Mouse (Mus musculus) ZHBTc4 (cell line): ENCODE data around the gene Eif2b4.
A peak's percentile ranks its signal among the peaks of the same experiment; 100 is the strongest.
"Not testable (repeated sequence)": the region's sequence is repeated elsewhere in the genome, so short reads cannot be mapped to it uniquely, and the experiment has no call there.

ENCODE experiments used
- DNase-seq: peaks from one replicate; pipeline ENCODE4 v3.0.0-alpha.2; 2011; ENCODE audit warnings: low read depth, low spot score

Gene Eif2b4

DNA sequence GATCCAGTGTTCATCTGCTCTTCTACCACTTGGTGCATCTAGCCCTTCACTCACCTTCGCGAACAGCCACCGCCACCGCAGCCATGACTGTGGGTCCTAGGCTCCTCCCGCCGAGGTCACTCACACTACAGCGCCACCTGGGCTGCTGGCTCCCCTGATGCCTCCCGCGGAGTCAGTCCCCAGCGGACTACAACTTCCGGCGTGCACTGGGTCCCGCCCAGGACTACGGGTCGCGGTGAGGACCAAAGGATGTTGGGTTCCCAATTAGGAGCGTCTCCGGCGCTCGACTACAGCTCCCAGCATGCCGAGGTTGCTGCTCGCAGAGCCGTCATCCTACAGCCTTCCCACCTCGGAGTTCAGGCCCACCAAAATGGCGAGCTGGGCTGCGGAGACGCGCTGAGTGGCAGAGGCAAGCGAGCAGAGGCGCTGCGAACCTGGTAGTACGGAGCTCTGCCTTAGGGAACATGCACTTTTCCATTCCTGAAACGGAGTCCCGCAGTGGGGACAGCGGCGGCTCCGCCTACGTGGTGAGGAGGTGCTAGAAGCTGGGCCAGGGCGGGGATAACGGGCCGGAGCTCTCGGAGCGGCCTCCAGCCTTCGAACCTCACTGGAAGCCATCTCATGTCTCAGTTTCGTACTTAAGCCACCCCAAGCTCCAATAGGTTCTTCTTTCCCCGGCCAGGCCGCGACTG, at the start of gene Eif2b4, which contains the start of gene Snx17:
Gene Eif2b4 (minus strand): TSS at position 492 of the 692 bp plus-strand sequence.
Gene Snx17 (plus strand): TSS at position 289 of the 692 bp plus-strand sequence.
- peak; percentile 99 for DNase-seq

DNA sequence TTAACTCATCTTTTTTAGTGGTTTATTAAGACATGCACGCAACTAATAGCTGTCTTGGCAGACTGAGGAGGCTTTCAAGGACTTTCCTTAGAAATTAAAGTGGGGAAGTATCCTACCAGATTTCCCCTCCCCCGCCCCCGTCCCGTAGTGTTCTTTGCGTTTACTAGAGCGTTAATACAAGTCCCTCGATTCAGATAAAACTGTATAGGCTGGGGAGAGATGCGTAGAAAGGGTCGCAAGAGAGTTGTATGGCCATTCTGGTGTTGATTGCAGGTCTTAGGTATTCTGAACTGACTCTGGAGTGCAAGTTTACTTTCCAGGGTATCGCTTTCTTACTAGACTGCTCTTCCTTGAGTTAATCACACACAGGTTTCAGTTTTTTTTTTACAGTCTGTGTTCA, 49.0 kb upstream of the Eif2b4 start:
- DNase-seq, result no peak

DNA sequence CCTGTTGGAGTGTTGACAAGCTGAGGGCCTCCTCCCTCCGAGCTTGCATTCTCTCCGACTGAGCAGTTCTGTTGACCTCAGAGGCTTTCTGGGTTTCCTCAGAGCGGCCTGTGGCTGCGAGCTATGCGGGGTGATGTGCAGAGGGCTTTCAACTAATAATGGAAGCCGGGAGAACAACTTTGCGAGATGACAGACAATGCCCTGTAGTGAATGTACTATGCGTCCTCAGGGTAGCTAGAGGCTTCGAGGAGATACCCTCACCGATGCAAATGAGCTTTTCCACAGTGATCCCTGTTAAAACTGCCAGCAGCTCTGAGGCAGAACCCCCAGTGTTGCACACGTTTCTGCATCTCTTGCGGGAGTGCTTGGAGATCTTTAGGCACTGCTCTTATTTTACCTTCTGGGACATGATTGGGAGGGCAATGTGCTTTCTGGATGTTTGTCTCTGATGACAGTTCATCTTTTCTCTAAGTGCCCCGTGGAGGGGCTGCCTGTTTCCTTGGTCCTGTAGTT, 48.3 kb upstream of the Eif2b4 start:
- DNase-seq, result no peak

DNA sequence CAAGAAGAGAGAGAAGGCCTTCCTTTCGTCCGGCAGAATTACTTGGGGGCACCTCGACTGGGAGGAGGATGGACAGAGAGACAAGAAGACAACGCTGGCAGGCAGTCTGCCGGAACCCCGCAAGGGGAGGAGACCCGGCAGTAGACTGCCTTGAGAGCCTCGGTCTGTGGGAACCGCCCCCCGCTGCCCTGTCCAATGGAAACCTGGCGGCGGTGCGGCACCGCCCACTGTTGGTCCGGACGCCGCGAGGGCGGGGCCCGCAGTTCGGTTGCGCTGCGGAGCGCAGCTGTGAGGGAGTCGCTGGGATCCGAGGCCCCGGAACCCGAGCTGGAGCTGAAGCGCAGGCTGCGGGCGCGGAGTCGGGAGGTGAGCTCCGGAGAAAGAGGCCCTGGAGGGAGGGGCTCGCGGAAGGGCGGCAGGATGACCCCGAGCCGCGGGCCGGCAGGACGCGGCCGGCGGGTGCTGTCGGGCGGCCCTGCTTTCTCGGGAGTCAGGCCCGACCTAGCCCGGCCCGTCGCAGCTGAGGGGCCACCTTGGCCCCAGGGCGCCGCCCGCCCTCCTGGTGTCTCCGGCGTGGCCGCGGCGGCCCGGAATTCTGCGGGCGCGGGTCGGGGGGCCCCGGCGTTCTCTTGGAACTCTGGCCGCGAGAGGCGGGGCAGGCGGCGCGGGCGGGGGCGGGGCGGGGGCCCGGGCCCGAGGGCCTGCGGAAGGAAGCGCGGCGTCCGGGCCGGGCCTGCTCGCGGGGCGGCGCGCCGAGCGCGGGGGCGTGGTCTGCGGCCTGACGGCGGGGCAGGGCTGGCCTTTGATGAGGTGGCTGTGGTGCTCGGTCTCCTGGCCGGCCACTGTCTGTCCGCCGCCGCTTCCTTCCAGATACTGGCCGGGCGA, 47.6 kb upstream of the Eif2b4 start, which contains the start of the genes Nrbp1 and Gm9970:
Gene Nrbp1 (plus strand): TSS at position 228 of the 885 bp plus-strand sequence.
Gene Gm9970 (minus strand): TSS at position 596 of the 885 bp plus-strand sequence.
- peak; percentile 99 for DNase-seq

DNA sequence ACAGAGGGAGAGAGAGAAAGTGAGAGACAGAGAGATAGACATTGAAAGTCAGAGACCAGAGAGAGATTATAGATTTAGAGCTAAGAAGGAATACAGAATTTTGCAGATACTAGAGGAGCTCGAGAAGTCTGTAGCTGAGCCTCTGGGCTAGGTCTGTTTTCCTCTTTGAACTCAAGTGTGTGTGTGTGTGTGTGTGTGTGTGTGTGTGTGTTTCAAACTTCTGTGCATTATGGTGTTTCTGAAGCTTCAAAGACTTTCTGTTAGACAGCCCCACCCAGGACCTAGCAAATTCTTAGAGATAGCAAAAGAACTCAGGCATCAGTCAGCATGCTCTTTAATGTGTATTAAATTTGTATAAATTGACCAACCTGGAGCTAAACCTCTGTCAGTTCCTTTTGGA, 33.4 kb upstream of the Eif2b4 start:
- DNase-seq, result no peak

DNA sequence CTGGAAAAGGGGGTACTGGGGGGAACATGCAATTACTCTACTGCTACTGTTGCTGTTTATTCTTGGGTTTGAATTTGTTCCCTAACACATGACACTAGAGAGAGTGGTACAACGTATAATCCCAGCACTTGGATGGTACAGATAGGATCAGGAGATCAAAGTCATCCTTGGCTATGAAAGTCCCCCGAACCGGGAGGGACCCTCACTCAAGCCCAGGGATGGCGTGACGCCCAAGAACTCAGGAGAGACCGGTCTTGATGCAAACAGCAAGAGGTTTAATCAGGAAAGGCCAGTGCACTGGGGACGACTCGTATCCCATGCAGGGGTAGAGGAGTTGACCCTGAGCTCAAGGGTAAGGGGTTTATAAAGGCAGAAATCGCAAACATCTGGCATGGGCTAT, 29.5 kb upstream of the Eif2b4 start:
- no peak for DNase-seq

DNA sequence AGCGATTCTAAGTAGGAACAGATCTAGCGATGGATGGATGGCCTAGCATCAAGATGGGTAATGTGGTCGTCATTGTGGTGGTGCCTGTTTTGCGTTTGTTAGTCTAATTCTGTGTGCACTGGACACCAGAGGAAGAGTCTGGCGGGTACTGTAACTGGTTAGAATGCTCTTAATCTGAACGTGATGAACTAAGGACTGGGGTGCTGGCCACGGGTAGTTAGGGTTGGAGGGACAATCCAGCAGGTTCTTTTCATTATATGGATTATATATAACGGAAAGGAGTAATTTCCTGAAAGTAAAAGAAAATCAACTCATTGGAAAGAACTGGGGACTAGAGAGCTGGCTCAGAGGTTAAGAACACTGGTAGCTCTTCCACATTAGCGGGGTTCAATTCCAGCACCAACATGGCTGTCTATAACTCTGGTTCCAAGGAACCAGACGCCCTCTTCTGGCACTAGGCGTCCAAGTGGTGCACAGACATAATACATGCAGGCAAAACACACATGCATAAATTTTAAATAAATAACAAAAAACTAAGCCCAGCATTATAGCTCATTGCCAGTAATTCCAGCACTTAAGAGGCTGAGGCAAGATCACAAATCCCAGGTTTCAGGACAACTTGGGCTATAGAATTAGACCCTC, 28.2 kb upstream of the Eif2b4 start:
- peak; percentile 78 for DNase-seq

DNA sequence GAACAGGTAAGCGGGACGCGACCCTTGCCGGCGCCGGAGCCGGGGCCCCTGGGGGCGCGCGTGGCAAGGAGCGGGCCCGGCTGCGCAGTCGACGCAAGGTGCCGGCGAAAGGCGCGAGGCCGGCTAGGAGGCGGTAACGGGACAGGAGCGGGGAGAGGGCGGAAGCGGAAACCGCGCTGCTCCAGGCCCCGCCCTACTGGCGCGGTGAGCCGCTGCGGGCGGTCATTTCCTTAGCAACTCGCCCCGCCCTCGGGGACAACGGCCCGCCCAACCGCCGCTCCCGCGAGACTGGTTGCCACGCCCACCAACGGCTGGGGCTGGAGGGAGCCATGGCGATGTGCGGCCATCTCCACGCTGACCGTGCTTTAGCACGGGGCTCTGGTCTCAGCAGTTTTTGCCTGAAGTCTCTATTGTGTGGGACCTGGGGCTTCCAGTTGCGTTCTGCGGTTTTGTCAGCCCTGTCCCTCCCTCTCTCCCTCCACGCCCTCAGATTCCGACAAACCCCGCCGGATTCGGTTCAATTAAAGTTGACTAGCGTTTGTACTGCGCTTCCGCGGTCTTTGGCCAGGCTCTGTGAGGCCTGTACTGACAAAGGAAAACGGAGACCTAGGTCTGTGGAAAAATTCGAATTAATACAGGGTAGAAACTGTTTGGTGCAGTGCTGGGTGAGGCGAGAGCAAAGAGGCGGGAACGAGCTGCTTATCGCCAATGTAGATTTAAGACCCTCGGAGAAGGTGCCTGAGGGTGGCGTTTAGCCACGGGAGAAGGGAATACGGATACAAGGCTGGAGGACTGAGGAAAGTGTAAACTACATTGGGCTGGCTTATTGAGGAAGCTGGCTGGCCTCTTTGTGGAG, 27.4 kb upstream of the Eif2b4 start, which contains the start of gene Ppm1g:
Gene Ppm1g (minus strand): TSS at position 240 of the 856 bp plus-strand sequence.
- peak; percentile 98 for DNase-seq

DNA sequence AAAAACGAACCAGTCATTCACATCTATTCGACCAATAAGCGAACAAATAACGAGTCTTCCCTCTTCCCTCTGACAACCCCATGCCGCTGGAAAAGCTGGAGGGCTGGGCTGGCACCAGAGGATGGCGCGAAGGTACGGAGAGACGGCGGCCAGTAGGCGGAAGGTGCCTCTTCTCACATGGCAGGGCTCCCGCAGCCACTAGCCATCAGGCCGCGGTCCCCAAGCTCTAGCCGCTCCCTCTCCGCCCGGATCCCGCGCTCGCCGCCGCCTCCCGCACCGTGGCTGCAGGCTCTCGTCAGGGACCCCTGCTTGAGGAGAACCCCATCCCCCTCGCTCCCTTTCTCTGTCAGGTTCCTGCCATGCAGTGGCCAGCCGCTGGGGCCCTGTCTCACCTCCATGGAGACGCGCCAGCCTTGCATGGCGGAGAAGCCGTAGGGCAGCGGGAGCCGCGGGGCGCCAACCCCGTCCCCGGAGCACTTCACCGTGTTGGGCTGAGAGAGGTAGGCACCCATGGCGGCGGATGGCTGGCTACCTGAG, 26.7 kb upstream of the Eif2b4 start:
- peak; percentile 82 for DNase-seq

DNA sequence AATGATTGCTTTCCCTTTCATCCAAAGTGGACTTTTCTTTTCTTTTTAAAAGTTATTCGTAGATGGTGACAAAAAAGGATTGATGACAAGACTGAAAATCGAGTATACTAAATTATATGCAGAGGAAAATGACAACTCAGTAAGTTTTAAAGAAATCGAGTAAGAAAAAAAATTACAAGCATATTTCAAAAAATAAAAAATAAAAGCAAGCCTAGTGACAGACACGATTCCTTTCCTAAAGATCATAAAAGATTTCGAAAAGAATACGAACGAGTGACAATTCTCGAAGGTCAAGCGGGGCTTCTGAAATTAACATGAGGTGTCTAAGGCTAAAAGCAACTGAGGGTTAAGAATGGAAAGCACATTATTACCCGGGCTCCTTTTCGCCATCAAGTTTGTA, 26.2 kb upstream of the Eif2b4 start:
- no peak for DNase-seq

DNA sequence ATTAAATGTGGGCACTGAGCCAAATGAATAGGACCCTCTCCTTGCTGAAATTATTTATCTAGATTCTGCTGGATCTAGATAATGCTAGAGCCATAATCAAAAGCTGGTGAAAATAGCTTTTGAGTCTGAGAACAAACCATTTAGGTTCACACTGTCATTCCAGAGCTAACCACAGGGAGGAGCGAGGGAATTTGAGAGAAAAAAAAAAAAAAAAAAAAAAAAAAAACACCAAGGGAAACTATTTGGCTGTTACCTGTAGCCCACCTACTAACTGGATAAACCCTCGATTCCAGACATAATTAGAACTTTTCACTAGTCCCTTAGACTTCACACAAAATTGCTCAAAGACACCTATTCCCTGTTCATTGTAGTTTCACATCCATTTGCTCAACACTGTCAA, 25.8 kb upstream of the Eif2b4 start:
- DNase-seq, result peak; percentile 67

DNA sequence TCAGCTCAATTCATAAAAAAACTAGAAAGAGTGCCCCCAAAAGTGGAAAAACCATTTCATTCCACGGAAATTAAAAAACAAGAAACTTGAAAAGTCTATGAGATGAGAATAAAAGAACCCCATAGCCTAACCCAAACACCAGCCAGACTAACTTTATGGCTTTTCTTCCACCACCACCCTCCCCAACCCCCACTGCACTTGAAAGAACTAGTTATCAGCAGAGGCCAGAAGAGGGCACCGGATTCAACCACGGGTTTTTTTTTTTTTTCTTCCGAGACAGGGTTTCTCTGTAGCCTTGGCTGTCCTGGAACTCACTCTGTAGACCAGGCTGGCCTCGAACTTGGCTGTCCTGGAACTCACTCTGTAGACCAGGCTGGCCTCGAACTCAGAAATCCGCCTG, 25.1 kb upstream of the Eif2b4 start:
- peak; percentile 40 for DNase-seq

DNA sequence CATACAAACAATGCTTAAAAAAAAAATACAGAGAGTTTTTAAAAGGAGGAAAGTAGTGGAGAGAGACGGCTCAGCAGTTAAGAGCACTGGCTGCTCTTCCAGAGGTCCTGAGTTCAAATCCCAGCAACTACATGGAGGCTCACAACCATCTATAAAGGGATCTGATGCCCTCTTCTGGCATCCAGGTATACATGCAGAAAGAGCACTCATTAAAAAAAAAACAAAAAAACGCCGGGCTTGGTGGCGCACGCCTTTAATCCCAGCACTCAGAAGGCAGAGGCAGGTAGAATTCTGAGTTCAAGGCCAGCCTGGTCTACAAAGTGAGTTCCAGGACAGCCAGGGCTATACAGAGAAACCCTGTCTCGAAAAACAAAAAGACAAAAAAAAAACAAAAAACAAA, 23.3 kb upstream of the Eif2b4 start:
- DNase-seq, result not testable (repeated sequence)

DNA sequence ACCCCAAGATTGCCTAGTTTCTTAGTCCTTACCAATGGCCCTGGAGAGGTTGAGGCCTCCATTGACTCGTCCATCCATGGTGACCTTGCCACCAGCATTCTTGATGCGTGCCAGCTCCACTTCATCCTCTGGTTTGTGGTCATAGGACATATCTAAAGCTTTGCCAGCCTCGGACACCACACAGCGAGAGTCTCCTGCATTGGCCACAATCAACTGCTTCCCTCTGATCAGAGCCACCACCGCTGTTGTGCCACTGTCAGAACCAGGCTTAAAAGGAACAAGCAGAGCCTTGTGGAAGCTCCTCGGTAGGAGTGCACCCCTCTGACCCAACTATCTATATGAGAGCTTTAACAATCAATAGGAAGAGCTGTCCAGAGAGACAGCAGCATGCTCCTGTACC, 11.2 kb upstream of the Eif2b4 start:
- no peak for DNase-seq

DNA sequence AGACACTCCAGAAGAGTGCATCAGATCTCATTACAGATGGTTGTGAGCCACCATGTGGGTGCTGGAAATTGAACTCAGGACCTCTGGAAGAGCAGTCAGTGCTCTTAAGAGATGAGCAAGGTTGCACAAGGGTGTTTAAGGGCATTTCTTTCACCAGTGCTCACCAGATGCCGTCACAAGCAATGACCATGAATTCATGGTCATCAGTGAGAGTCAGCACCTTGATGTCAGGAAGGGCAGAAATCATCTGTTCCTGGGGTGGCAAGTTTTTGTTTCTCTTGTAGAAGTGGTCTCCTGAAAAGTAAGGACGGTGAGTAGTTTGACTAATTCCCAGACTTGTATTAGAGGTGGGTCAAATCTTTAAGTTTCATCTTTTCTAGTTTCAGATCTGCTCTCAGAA, 10.6 kb upstream of the Eif2b4 start:
- no peak for DNase-seq

DNA sequence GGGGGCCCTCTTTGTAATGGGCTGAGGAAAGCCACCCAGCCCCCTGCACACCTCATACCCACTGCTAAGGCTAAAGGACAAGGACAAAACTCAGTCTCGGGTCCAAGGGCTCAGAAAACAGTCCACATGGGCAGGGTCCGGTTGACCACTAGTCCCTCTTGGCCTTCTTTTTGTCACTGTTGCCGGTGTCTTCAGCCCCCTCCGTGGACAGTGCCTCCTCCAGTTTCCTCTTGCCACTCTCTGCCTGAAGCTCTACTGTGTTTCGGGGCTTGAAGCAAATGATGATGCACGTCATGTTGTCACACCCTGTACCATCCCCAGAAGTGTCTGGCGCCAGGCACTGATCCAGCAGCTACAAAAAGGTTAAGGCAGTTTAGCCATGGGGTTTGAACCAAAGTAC, 9.7 kb upstream of the Eif2b4 start:
- no peak for DNase-seq

DNA sequence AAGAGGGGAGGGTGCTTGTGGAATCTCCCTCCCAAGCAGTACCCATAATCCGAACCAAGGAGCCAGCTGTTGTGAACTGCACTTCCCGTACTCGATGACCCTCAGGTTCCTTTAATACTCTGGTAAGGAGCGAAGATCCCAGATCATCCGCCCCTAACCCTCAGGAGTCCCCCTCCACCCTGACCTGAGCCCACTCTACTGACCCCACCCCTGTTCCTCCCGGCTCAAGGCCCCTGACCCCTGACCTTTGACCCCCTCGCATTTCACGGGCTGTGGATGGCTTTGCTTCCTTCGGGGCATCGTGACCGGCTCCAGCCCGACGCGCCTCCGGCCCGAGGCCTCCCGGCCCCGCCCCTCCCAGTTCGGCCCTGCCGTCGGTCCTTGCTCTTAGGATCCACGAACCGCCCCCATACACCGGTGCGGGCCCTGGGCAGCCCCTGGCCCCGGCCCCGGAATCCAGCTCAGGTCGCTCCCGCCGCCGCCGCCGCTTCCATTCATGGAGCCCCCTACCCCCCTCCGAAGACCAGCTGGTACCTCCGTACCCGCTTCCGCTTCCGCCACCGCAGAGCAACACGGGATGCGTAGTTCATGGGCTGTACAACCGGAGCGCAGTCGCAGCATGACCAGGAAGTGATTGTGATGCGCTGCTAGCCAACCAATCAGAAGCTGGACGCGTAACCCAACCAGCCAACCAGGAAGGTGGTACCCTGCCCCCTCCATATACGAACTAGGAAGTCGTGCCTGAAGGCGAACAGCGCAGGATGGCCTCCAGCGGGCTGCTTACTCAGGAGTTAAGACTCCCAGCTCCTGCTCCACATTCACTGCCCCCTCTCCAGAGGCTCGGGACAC, 8.7 kb upstream of the Eif2b4 start, which contains the start of gene Zfp513:
Gene Zfp513 (minus strand): TSS at position 562 of the 849 bp plus-strand sequence.
- DNase-seq, result peak; percentile 99

DNA sequence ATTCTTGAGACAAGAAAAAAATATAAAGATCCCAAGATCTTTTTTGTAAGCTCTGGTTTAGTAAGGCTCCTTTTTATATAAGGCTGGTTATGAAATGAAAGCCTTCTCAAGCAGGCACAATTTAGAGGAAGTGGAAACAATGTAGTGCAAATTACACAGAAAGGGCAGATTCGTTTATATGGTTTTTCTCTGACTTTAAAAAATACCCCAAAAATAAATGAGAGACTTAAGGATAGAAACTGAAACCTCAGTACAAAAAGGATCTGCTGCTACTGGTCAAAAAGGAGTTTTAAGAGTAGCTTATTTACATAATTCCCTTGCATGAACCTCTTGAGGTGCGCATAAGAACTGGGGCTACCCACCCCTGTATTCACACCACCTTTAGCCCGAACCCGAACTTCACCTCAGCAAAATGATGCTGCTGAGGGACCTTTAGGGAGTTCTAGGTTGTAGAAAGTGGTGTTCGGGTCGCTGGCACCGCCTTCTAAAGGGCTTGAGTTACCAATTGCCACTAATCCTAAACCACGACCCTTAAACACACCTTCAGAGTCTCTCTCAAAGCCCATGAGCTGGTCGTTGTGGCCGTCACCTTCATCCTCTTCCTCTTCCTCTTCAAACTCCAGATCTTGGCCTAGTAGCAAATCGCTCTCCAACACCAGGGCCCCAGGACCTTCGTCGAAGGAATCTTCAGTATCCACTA, 8.0 kb upstream of the Eif2b4 start:
- no peak for DNase-seq

DNA sequence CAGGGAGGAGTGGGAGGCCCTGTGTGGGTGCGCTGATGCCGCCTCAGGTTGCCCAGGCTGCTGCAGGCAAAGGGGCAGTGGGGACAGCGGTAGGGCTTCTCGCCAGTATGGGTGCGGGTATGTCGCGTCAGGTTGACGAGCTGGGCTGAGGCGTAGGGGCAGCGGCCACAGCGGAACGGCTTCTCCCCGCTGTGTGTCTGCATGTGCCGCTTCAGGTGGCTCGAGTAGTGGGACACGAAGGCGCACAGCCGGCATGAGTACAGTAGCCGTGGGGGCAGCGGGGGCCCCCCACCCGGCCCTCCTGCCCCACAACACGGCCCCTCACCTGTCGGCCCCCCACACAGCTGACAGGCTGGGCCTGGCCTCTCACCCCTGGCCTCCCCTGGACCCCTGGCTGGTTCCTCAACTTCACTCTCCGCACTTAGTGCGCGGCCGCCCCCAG, 7.1 kb upstream of the Eif2b4 start:
- peak; percentile 17 for DNase-seq
